Mouse (Mus musculus): ENCODE results near the gene Cgn.

DNA sequence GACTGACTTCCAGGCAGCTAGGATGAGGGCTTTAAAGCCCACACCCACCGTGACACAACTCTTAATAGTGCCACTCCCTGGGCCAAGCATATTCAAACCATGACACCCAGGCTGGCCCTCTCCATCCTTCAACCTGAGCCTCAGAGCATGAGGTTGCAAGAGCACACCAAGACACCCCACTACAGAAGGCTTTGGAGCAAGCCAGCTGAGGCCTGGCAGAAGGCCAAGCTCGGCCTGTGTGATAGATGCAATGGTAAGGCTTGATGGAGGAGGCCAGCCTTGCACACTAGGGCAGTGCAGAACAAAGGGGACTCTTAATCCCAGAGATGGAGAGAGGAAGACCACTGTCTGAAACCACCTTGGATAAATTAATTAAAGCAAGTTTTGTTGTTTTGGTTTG is 3.2 kb upstream of the Cgn start:
- TF ChIP-seq CTCF (IDR thresholded peaks at IDR 0.05; ENCODE audit: low read depth) = no peak
- no peak for TF ChIP-seq EP300 (optimal IDR thresholded peaks at IDR 0.05)
